ENCODE assay signal across 7 mouse cellular contexts in genomic region chr8:126497541-126498428, GRCm38 (mm10). TPM values are rescaled to one million over a fixed set of nuclear protein-coding genes. Genes with fewer than 3 reads are reported as not detected.
DNase-seq lines count a peak whose midpoint lies in the region; ATAC-seq and TF ChIP-seq lines count a peak whose summit lies in the region.

No protein-coding gene starts in this region.

- no peaks in the 10 kb centered on the region for H3K9me3 ChIP-seq in embryonic facial prominence, embryonic 12.5 days
- H3K9me3 ChIP-seq in limb, embryonic 12.5 days, result no peaks in the 10 kb centered on the region
- H3K9me3 ChIP-seq in midbrain, embryonic 15.5 days, result no peaks in the 10 kb centered on the region

- no peaks in the 10 kb centered on the region for H3K27me3 ChIP-seq in embryonic facial prominence, embryonic 12.5 days
- no peaks in the 10 kb centered on the region for H3K27me3 ChIP-seq in kidney, adult 2 months (replicated peaks; ENCODE audit: control insufficient read depth, insufficient read depth, low read length)
- no peaks in the 10 kb centered on the region for H3K27me3 ChIP-seq in limb, embryonic 12.5 days
- H3K27me3 ChIP-seq in midbrain, embryonic 15.5 days (replicated peaks), result 0 out of 2 replicates have a peak, but pooled peaks cover 3% of the 10 kb centered on the region
- H3K27me3 ChIP-seq in spleen, adult 2 months (ENCODE audit: control insufficient read depth, insufficient read depth, low read length), result no peaks in the 10 kb centered on the region

- 26% methylated on average over 27 of the region's 27 CpGs for WGBS in embryonic facial prominence, embryonic 12.5 days
- 15% methylated on average over 27 of the region's 27 CpGs for WGBS in kidney, adult 2 months
- WGBS in limb, embryonic 12.5 days, result 22% methylated on average over 27 of the region's 27 CpGs
- WGBS in midbrain, embryonic 15.5 days, result 3% methylated on average over 27 of the region's 27 CpGs
- 41% methylated on average over 27 of the region's 27 CpGs for WGBS in spleen, adult 2 months

- H3K36me3 ChIP-seq in embryonic facial prominence, embryonic 12.5 days, result no peaks in the 10 kb centered on the region
- no peaks in the 10 kb centered on the region for H3K36me3 ChIP-seq in kidney, adult 2 months (ENCODE audit: control insufficient read depth, insufficient read depth, low read length)
- H3K36me3 ChIP-seq in limb, embryonic 12.5 days, result no peaks in the 10 kb centered on the region
- no peaks in the 10 kb centered on the region for H3K36me3 ChIP-seq in midbrain, embryonic 15.5 days (replicated peaks)
- no peaks in the 10 kb centered on the region for H3K36me3 ChIP-seq in spleen, adult 2 months (ENCODE audit: control insufficient read depth, insufficient read depth, low read length)

- TF ChIP-seq POLR2A in kidney, adult 2 months (IDR thresholded peaks at IDR 0.05; ENCODE audit: low read depth, low read length), result no peak
- no peak for TF ChIP-seq POLR2A in spleen, adult 2 months (IDR thresholded peaks at IDR 0.05; ENCODE audit: low read depth, low read length)

- DNase-seq in adrenal gland, postnatal 25 days, result peak; percentile 88
- peak; percentile 95 to 96 for DNase-seq in heart, adult 18-20 months
- peak; percentile 95 for DNase-seq in kidney, adult 2 months
- DNase-seq in spleen, adult 2 months (ENCODE audit: low read depth in 1 of 2, low spot score in 2 of 2), result peak; percentile 81 to 82

- H3K27ac ChIP-seq in embryonic facial prominence, embryonic 12.5 days, result peak overlapping the region; percentile 25
- H3K27ac ChIP-seq in kidney, adult 2 months (ENCODE audit: insufficient read depth, low read depth, low read length), result peak overlapping the region; percentile 74
- peak overlapping the region; percentile 79 for H3K27ac ChIP-seq in limb, embryonic 12.5 days
- peak overlapping the region; percentile 93 for H3K27ac ChIP-seq in midbrain, embryonic 15.5 days
- no peak overlapping the region; the same call in 1 of the 2 replicates for H3K27ac ChIP-seq in spleen, adult 2 months (ENCODE audit: insufficient read depth, low read length)

- peak overlapping the region; percentile 49 for H3K4me2 ChIP-seq in embryonic facial prominence, embryonic 12.5 days (replicated peaks)
- peak overlapping the region; percentile 59 for H3K4me2 ChIP-seq in limb, embryonic 12.5 days
- peak overlapping the region; percentile 61 for H3K4me2 ChIP-seq in midbrain, embryonic 15.5 days

- peak; percentile 99 for TF ChIP-seq CTCF in kidney, adult 2 months (conservative IDR thresholded peaks at IDR 0.05; ENCODE audit: insufficient read depth, insufficient read length, low read depth, low read length)
- TF ChIP-seq CTCF in spleen, adult 2 months (IDR thresholded peaks at IDR 0.05; ENCODE audit: extremely low read depth, insufficient read depth, insufficient read length, insufficient replicate concordance), result peak; percentile 99

- H3K9ac ChIP-seq in embryonic facial prominence, embryonic 12.5 days, result no peak overlapping the region
- H3K9ac ChIP-seq in limb, embryonic 12.5 days (replicated peaks), result peak overlapping the region; percentile 53
- peak overlapping the region; percentile 55 for H3K9ac ChIP-seq in midbrain, embryonic 15.5 days

- peak; percentile 90 for ATAC-seq in embryonic facial prominence, embryonic 12.5 days (ENCODE audit: insufficient number of reproducible peaks, insufficient read depth, low FRiP score, low TSS enrichment)
- peak; percentile 91 for ATAC-seq in limb, embryonic 12.5 days (ENCODE audit: insufficient number of reproducible peaks, insufficient read depth, low FRiP score, low TSS enrichment, low read depth)
- ATAC-seq in midbrain, embryonic 15.5 days (replicated peaks), result peak; percentile 95

- H3K4me1 ChIP-seq in embryonic facial prominence, embryonic 12.5 days, result peaks cover 14% of the 10 kb centered on the region
- peaks cover 12% of the 10 kb centered on the region; the same call in 1 of the 2 replicates for H3K4me1 ChIP-seq in kidney, adult 2 months (ENCODE audit: control insufficient read depth, insufficient read depth, low read length)
- H3K4me1 ChIP-seq in limb, embryonic 12.5 days (replicated peaks), result peaks cover 12% of the 10 kb centered on the region
- peaks cover 12% of the 10 kb centered on the region for H3K4me1 ChIP-seq in midbrain, embryonic 15.5 days
- H3K4me1 ChIP-seq in spleen, adult 2 months (ENCODE audit: control insufficient read depth, insufficient read depth, insufficient read length), result no peaks in the 10 kb centered on the region

- peak overlapping the region; percentile 29 for H3K4me3 ChIP-seq in embryonic facial prominence, embryonic 12.5 days
- peak overlapping the region; percentile 43 for H3K4me3 ChIP-seq in kidney, adult 2 months (ENCODE audit: insufficient read depth, low read depth, low read length)
- H3K4me3 ChIP-seq in limb, embryonic 12.5 days (replicated peaks), result peak overlapping the region; percentile 36
- peak overlapping the region; percentile 39 for H3K4me3 ChIP-seq in midbrain, embryonic 15.5 days
- H3K4me3 ChIP-seq in spleen, adult 2 months (ENCODE audit: extremely low read depth, insufficient read depth, insufficient read length), result peak overlapping the region; percentile 37; the same call in 1 of the 2 replicates

RNA-seq across cellular contexts. Expression of gene Tarbp1, which starts 22.9 kb away (rescaled TPM):
- total RNA-seq in adrenal gland, postnatal 25 days (2021), result 8.9 and 9.3 TPM in 2 replicates
- polyA plus RNA-seq in embryonic facial prominence, embryonic 12.5 days (2016; fragmentation: Nextera tagmentation; extraction: Ambion mirVana), result 3.0 and 3.2 TPM in 2 replicates
- total RNA-seq in heart, adult 18-20 months (2021), result 1 to 10 TPM; 4.2 to 4.6 TPM
- 2.7 and 3.2 TPM in 2 replicates for polyA plus RNA-seq in kidney, adult 2 months (2012; rRNA removed)
- polyA plus RNA-seq in limb, embryonic 12.5 days (2016; fragmentation: Nextera tagmentation; extraction: Ambion mirVana), result 3.5 and 3.6 TPM in 2 replicates
- 1.5 and 1.8 TPM in 2 replicates for polyA plus RNA-seq in midbrain, embryonic 15.5 days (2015; fragmentation: Nextera tagmentation; extraction: Ambion mirVana)
- 3.9 and 5.0 TPM in 2 replicates for polyA plus RNA-seq in spleen, adult 2 months (2012; rRNA removed)
